Mouse (Mus musculus) small intestine, adult 2 months (tissue): ENCODE measurements around the gene Hlcs.

Source experiments
- CTCF ChIP-seq: fragments of 200-500 bp; IDR thresholded peaks from 2 replicates; pipeline ENCODE4 v1.5.1; 2012; ENCODE audit warnings: low read depth, mild to moderate bottlenecking, control low read depth, inconsistent platforms, low read length, moderate library complexity, mixed read lengths; ENCODE audit not compliant: insufficient replicate concordance, insufficient read length; ENCODE audit errors: extremely low read depth
- POLR2A ChIP-seq: fragments of 200-500 bp; IDR thresholded peaks from 2 replicates; pipeline ENCODE4 v1.6.1; 2012; ENCODE audit warnings: low read depth, mild to moderate bottlenecking, control low read depth, inconsistent platforms, low read length, moderate library complexity

GRCm38 (mm10) chr16:94356046-94356445 is 42.7 kb upstream of the Hlcs start:
- TF ChIP-seq CTCF (no peak), POLR2A (no peak)
